Mouse (Mus musculus): ENCODE data around the gene Synj2. TPM values are rescaled to one million over a fixed set of nuclear protein-coding genes. Genes with fewer than 3 reads are reported as not detected.
"Not testable (repeated sequence)": the region's sequence is repeated elsewhere in the genome, so short reads cannot be mapped to it uniquely, and the experiment has no call there.

Synj2 gene
- polyA plus RNA-seq, 1 experiment from 2014 or later: 2.4 TPM

- no peak overlapping the region; the same call in 1 of the 2 replicates for H3K27ac ChIP-seq (replicated peaks)
- ATAC-seq (ENCODE audit: insufficient read depth): 0 out of 2 replicates have a peak, but pooled peaks have one; percentile 27
- no peaks in the 10 kb centered on the region for H3K36me3 ChIP-seq (replicated peaks)
Observed at GRCm38 (mm10) chr17:6016213-6016780, 75.2 kb downstream of the Synj2 start.

GRCm38 (mm10) chr17:6017268-6017667, 76.2 kb downstream of the Synj2 start:
- H3K36me3 ChIP-seq (replicated peaks): no peaks in the 10 kb centered on the region
- no peaks in the 10 kb centered on the region for H3K9me3 ChIP-seq (replicated peaks)
- no peak overlapping the region for H3K4me2 ChIP-seq
- H3K27me3 ChIP-seq: no peaks in the 10 kb centered on the region
- no peak for ATAC-seq (ENCODE audit: insufficient read depth)
- no peak overlapping the region for H3K27ac ChIP-seq (replicated peaks)
- H3K4me1 ChIP-seq (replicated peaks): peaks cover 19% of the 10 kb centered on the region
- no peak overlapping the region for H3K9ac ChIP-seq
- 64% methylated on average over 12 of the region's 12 CpGs for WGBS (ENCODE audit: insufficient replicate concordance)
- no peak overlapping the region for H3K4me3 ChIP-seq (replicated peaks)

More at GRCm38 (mm10) chr17:6016213-6016780, 75.2 kb downstream of the Synj2 start:
- Histone ChIP-seq H3K9ac (no peak overlapping the region), H3K4me1 (replicated peaks) (peaks cover 19% of the 10 kb centered on the region), H3K9me3 (replicated peaks) (no peaks in the 10 kb centered on the region), H3K27me3 (no peaks in the 10 kb centered on the region), H3K4me3 (replicated peaks) (no peak overlapping the region), H3K4me2 (no peak overlapping the region)
- WGBS (ENCODE audit: insufficient replicate concordance): 22% methylated on average over 7 of the region's 7 CpGs

- 49% methylated on average over 4 of the region's 4 CpGs for WGBS (ENCODE audit: insufficient replicate concordance)
- Histone ChIP-seq H3K27me3 (no peaks in the 10 kb centered on the region), H3K9ac (no peak overlapping the region), H3K4me1 (replicated peaks) (peaks cover 19% of the 10 kb centered on the region), H3K4me2 (no peak overlapping the region), H3K36me3 (replicated peaks) (no peaks in the 10 kb centered on the region), H3K4me3 (replicated peaks) (no peak overlapping the region), H3K27ac (replicated peaks) (peak overlapping the region; percentile 58), H3K9me3 (replicated peaks) (no peaks in the 10 kb centered on the region)
- ATAC-seq (ENCODE audit: insufficient read depth): peak; percentile 81
Observed at GRCm38 (mm10) chr17:6018348-6018747, 77.3 kb downstream of the Synj2 start.

- Histone ChIP-seq H3K4me3 (replicated peaks) (no peak overlapping the region), H3K27ac (replicated peaks) (no peak overlapping the region), H3K36me3 (replicated peaks) (no peaks in the 10 kb centered on the region), H3K4me2 (no peak overlapping the region), H3K9me3 (replicated peaks) (no peaks in the 10 kb centered on the region), H3K27me3 (no peaks in the 10 kb centered on the region), H3K9ac (no peak overlapping the region), H3K4me1 (replicated peaks) (peaks cover 19% of the 10 kb centered on the region)
- ATAC-seq (ENCODE audit: insufficient read depth): no peak
- 23% methylated on average over 2 of the region's 2 CpGs for WGBS (ENCODE audit: insufficient replicate concordance)
Observed at GRCm38 (mm10) chr17:6019776-6020175, 78.7 kb downstream of the Synj2 start.

GRCm38 (mm10) chr17:6020636-6021035, 79.6 kb downstream of the Synj2 start:
- no peaks in the 10 kb centered on the region; the same call in 1 of the 2 replicates for H3K36me3 ChIP-seq (replicated peaks)
- WGBS (ENCODE audit: insufficient replicate concordance): 39% methylated on average over 7 of the region's 7 CpGs

GRCm38 (mm10) chr17:6021374-6021789, 80.3 kb downstream of the Synj2 start:
- H3K9me3 ChIP-seq (replicated peaks); H3K27ac ChIP-seq (replicated peaks); H3K4me2 ChIP-seq; H3K4me3 ChIP-seq (replicated peaks); ATAC-seq (ENCODE audit: insufficient read depth); H3K9ac ChIP-seq; H3K36me3 ChIP-seq (replicated peaks); H3K27me3 ChIP-seq: not testable (repeated sequence)
- WGBS (ENCODE audit: insufficient replicate concordance): 42% methylated on average over 5 of the region's 5 CpGs
- H3K4me1 ChIP-seq (replicated peaks): peaks cover 14% of the 10 kb centered on the region

More at GRCm38 (mm10) chr17:6020636-6021035, 79.6 kb downstream of the Synj2 start:
- no peak overlapping the region for H3K4me2 ChIP-seq
- no peak overlapping the region for H3K9ac ChIP-seq
- no peak overlapping the region for H3K4me3 ChIP-seq (replicated peaks)
- H3K27ac ChIP-seq (replicated peaks): no peak overlapping the region
- no peaks in the 10 kb centered on the region for H3K9me3 ChIP-seq (replicated peaks)
- ATAC-seq (ENCODE audit: insufficient read depth): no peak
- H3K27me3 ChIP-seq: no peaks in the 10 kb centered on the region
- peaks cover 19% of the 10 kb centered on the region for H3K4me1 ChIP-seq (replicated peaks)

- H3K4me1 ChIP-seq (replicated peaks): no peaks in the 10 kb centered on the region
- no peak overlapping the region for H3K27ac ChIP-seq (replicated peaks)
- no peaks in the 10 kb centered on the region for H3K9me3 ChIP-seq (replicated peaks)
- no peak overlapping the region for H3K9ac ChIP-seq
- H3K4me3 ChIP-seq (replicated peaks): no peak overlapping the region
- H3K4me2 ChIP-seq: no peak overlapping the region
- peaks cover 14% of the 10 kb centered on the region; the same call in 1 of the 2 replicates for H3K36me3 ChIP-seq (replicated peaks)
- no peaks in the 10 kb centered on the region for H3K27me3 ChIP-seq
- no peak for ATAC-seq (ENCODE audit: insufficient read depth)
- 66% methylated on average over 7 of the region's 7 CpGs for WGBS (ENCODE audit: insufficient replicate concordance)
Observed at GRCm38 (mm10) chr17:6025831-6026230, 84.8 kb downstream of the Synj2 start.

- no peaks in the 10 kb centered on the region; the same call in 1 of the 2 replicates for H3K36me3 ChIP-seq (replicated peaks)
- no peak overlapping the region for H3K27ac ChIP-seq (replicated peaks)
- H3K9ac ChIP-seq: no peak overlapping the region
- H3K4me1 ChIP-seq (replicated peaks): no peaks in the 10 kb centered on the region
- H3K27me3 ChIP-seq: no peaks in the 10 kb centered on the region
- no peaks in the 10 kb centered on the region for H3K9me3 ChIP-seq (replicated peaks)
- no peak overlapping the region for H3K4me3 ChIP-seq (replicated peaks)
- no peak overlapping the region for H3K4me2 ChIP-seq
- WGBS (ENCODE audit: insufficient replicate concordance): 57% methylated on average over 8 of the region's 8 CpGs
- no peak for ATAC-seq (ENCODE audit: insufficient read depth)
Observed at GRCm38 (mm10) chr17:6035661-6036060, 94.6 kb downstream of the Synj2 start.

- H3K27me3 ChIP-seq: no peaks in the 10 kb centered on the region
- H3K9ac ChIP-seq: no peak overlapping the region
- H3K4me1 ChIP-seq (replicated peaks): no peaks in the 10 kb centered on the region
- no peak overlapping the region for H3K4me2 ChIP-seq
- 70% methylated on average over 8 of the region's 8 CpGs for WGBS (ENCODE audit: insufficient replicate concordance)
- ATAC-seq (ENCODE audit: insufficient read depth): no peak
- no peaks in the 10 kb centered on the region; the same call in 1 of the 2 replicates for H3K36me3 ChIP-seq (replicated peaks)
- no peak overlapping the region for H3K27ac ChIP-seq (replicated peaks)
- H3K9me3 ChIP-seq (replicated peaks): no peaks in the 10 kb centered on the region
- no peak overlapping the region for H3K4me3 ChIP-seq (replicated peaks)
Observed at GRCm38 (mm10) chr17:6036458-6036857, 95.4 kb downstream of the Synj2 start.

GRCm38 (mm10) chr17:6036872-6037271, 95.8 kb downstream of the Synj2 start:
- Histone ChIP-seq H3K4me1 (replicated peaks) (no peaks in the 10 kb centered on the region), H3K4me2 (no peak overlapping the region), H3K9me3 (replicated peaks) (no peaks in the 10 kb centered on the region), H3K9ac (no peak overlapping the region), H3K36me3 (replicated peaks) (no peaks in the 10 kb centered on the region; the same call in 1 of the 2 replicates), H3K27me3 (no peaks in the 10 kb centered on the region), H3K4me3 (replicated peaks) (no peak overlapping the region), H3K27ac (replicated peaks) (no peak overlapping the region)
- no peak for ATAC-seq (ENCODE audit: insufficient read depth)
- 73% methylated on average over 11 of the region's 11 CpGs for WGBS (ENCODE audit: insufficient replicate concordance)

GRCm38 (mm10) chr17:6037507-6037906, 96.4 kb downstream of the Synj2 start:
- no peaks in the 10 kb centered on the region for H3K27me3 ChIP-seq
- ATAC-seq (ENCODE audit: insufficient read depth): no peak
- 76% methylated on average over 10 of the region's 10 CpGs for WGBS (ENCODE audit: insufficient replicate concordance)
- H3K27ac ChIP-seq (replicated peaks): no peak overlapping the region
- no peaks in the 10 kb centered on the region; the same call in 1 of the 2 replicates for H3K36me3 ChIP-seq (replicated peaks)
- no peak overlapping the region for H3K9ac ChIP-seq
- no peaks in the 10 kb centered on the region for H3K9me3 ChIP-seq (replicated peaks)
- H3K4me3 ChIP-seq (replicated peaks): no peak overlapping the region
- no peak overlapping the region for H3K4me2 ChIP-seq
- no peaks in the 10 kb centered on the region for H3K4me1 ChIP-seq (replicated peaks)

GRCm38 (mm10) chr17:6052801-6053200, 111.7 kb downstream of the Synj2 start:
- no peak overlapping the region for H3K4me3 ChIP-seq (replicated peaks)
- no peaks in the 10 kb centered on the region for H3K4me1 ChIP-seq (replicated peaks)
- H3K36me3 ChIP-seq (replicated peaks): no peaks in the 10 kb centered on the region
- no peak overlapping the region for H3K4me2 ChIP-seq
- H3K9me3 ChIP-seq (replicated peaks): no peaks in the 10 kb centered on the region
- H3K27me3 ChIP-seq: no peaks in the 10 kb centered on the region
- WGBS (ENCODE audit: insufficient replicate concordance): 68% methylated on average over 4 of the region's 4 CpGs
- ATAC-seq (ENCODE audit: insufficient read depth): no peak
- H3K27ac ChIP-seq (replicated peaks): no peak overlapping the region
- no peak overlapping the region for H3K9ac ChIP-seq
